Mouse (Mus musculus): ENCODE data around the gene Rpusd4. TPM values are rescaled to one million over a fixed set of nuclear protein-coding genes. Genes with fewer than 3 reads are reported as not detected.

The Rpusd4 gene
- polyA plus RNA-seq, 1 experiment from 2014 or later: 21.5 TPM

- Histone ChIP-seq H3K36me3 (ENCODE audit: control insufficient read depth, insufficient read depth) (no peaks in the 10 kb centered on the region), H3K9ac (ENCODE audit: low read length) (no peak overlapping the region), H3K4me3 (ENCODE audit: low read length) (no peak overlapping the region), H3K4me2 (ENCODE audit: low read depth, low read length) (no peak overlapping the region), H3K27ac (ENCODE audit: low read length) (no peak overlapping the region), H3K27me3 (ENCODE audit: control insufficient read depth, insufficient read depth, low read length) (no peaks in the 10 kb centered on the region), H3K4me1 (ENCODE audit: control insufficient read depth, insufficient read depth, low read length) (no peaks in the 10 kb centered on the region), H3K9me3 (replicated peaks; ENCODE audit: control insufficient read depth, low read length) (no peaks in the 10 kb centered on the region)
- no peak for ATAC-seq (replicated peaks; ENCODE audit: extremely low read depth, insufficient read depth, low FRiP score)
- WGBS: 90% methylated on average over 4 of the region's 4 CpGs
These were observed 52.6 kb downstream of the Rpusd4 start for GRCm38 (mm10) chr9:35320288-35320687.

- H3K9me3 ChIP-seq (replicated peaks; ENCODE audit: control insufficient read depth, low read length): no peaks in the 10 kb centered on the region
- no peak overlapping the region for H3K27ac ChIP-seq (ENCODE audit: low read length)
- no peaks in the 10 kb centered on the region for H3K4me1 ChIP-seq (ENCODE audit: control insufficient read depth, insufficient read depth, low read length)
- H3K4me3 ChIP-seq (ENCODE audit: low read length): no peak overlapping the region
- no peak overlapping the region for H3K4me2 ChIP-seq (ENCODE audit: low read depth, low read length)
- no peaks in the 10 kb centered on the region for H3K36me3 ChIP-seq (ENCODE audit: control insufficient read depth, insufficient read depth)
- WGBS: 83% methylated on average over 4 of the region's 4 CpGs
- ATAC-seq (replicated peaks; ENCODE audit: extremely low read depth, insufficient read depth, low FRiP score): no peak
- H3K27me3 ChIP-seq (ENCODE audit: control insufficient read depth, insufficient read depth, low read length): no peaks in the 10 kb centered on the region
- no peak overlapping the region for H3K9ac ChIP-seq (ENCODE audit: low read length)
These were observed 56.3 kb downstream of the Rpusd4 start for GRCm38 (mm10) chr9:35323974-35324373.

GRCm38 (mm10) chr9:35324571-35324970 is 56.9 kb downstream of the Rpusd4 start:
- Histone ChIP-seq H3K27me3 (ENCODE audit: control insufficient read depth, insufficient read depth, low read length) (no peaks in the 10 kb centered on the region), H3K4me3 (ENCODE audit: low read length) (no peak overlapping the region), H3K4me2 (ENCODE audit: low read depth, low read length) (no peak overlapping the region), H3K9me3 (replicated peaks; ENCODE audit: control insufficient read depth, low read length) (no peaks in the 10 kb centered on the region), H3K36me3 (ENCODE audit: control insufficient read depth, insufficient read depth) (no peaks in the 10 kb centered on the region), H3K4me1 (ENCODE audit: control insufficient read depth, insufficient read depth, low read length) (no peaks in the 10 kb centered on the region), H3K27ac (ENCODE audit: low read length) (no peak overlapping the region), H3K9ac (ENCODE audit: low read length) (no peak overlapping the region)
- no peak for ATAC-seq (replicated peaks; ENCODE audit: extremely low read depth, insufficient read depth, low FRiP score)
- WGBS: 68% methylated on average over 2 of the region's 2 CpGs

GRCm38 (mm10) chr9:35326644-35327263 is 59.1 kb downstream of the Rpusd4 start:
- H3K9ac ChIP-seq (ENCODE audit: low read length): no peak overlapping the region
- H3K36me3 ChIP-seq (ENCODE audit: control insufficient read depth, insufficient read depth): no peaks in the 10 kb centered on the region
- H3K4me2 ChIP-seq (ENCODE audit: low read depth, low read length): no peak overlapping the region
- peaks cover 4% of the 10 kb centered on the region; the same call in 1 of the 2 replicates for H3K4me1 ChIP-seq (ENCODE audit: control insufficient read depth, insufficient read depth, low read length)
- H3K9me3 ChIP-seq (replicated peaks; ENCODE audit: control insufficient read depth, low read length): no peaks in the 10 kb centered on the region
- H3K4me3 ChIP-seq (ENCODE audit: low read length): no peak overlapping the region
- H3K27ac ChIP-seq (ENCODE audit: low read length): no peak overlapping the region
- ATAC-seq (replicated peaks; ENCODE audit: extremely low read depth, insufficient read depth, low FRiP score): no peak
- 67% methylated on average over 7 of the region's 7 CpGs for WGBS
- H3K27me3 ChIP-seq (ENCODE audit: control insufficient read depth, insufficient read depth, low read length): no peaks in the 10 kb centered on the region

Other genes with a start within 250 kb of the Rpusd4 start
- 25.8 and 26.4 TPM in 2 replicates for gene St3gal4, start 148.6 kb upstream of the Rpusd4 start, polyA plus RNA-seq (2015; fragmentation: Nextera tagmentation; extraction: Ambion mirVana)
- gene Dcps, start 91.8 kb upstream of the Rpusd4 start, polyA plus RNA-seq (2015; fragmentation: Nextera tagmentation; extraction: Ambion mirVana): 60.2 and 62.5 TPM in 2 replicates
- gene Srpr, start 67.7 kb upstream of the Rpusd4 start, polyA plus RNA-seq (2015; fragmentation: Nextera tagmentation; extraction: Ambion mirVana): 87.9 and 90.7 TPM in 2 replicates
- 8.4 and 9.0 TPM in 2 replicates for gene Tirap, start 67.6 kb upstream of the Rpusd4 start, polyA plus RNA-seq (2015; fragmentation: Nextera tagmentation; extraction: Ambion mirVana)
- gene Foxred1, start 56.8 kb upstream of the Rpusd4 start, polyA plus RNA-seq (2015; fragmentation: Nextera tagmentation; extraction: Ambion mirVana): 77.2 and 82.5 TPM in 2 replicates
- 25.0 and 26.9 TPM in 2 replicates for gene Fam118b, start 60 bp upstream of the Rpusd4 start, polyA plus RNA-seq (2015; fragmentation: Nextera tagmentation; extraction: Ambion mirVana)
- gene Cdon, start 153.3 kb downstream of the Rpusd4 start, polyA plus RNA-seq (2015; fragmentation: Nextera tagmentation; extraction: Ambion mirVana): 5.0 and 5.8 TPM in 2 replicates

Measured in heart, embryonic 16.5 days (tissue).